Mouse (Mus musculus): Measurements from ENCODE around the gene Tspan3. TPM values are rescaled to one million over a fixed set of nuclear protein-coding genes. Genes with fewer than 3 reads are reported as not detected.

Tspan3 gene
- polyA plus RNA-seq, 1 experiment from 2014 or later = 552 TPM

- H3K4me2 ChIP-seq (replicated peaks) = no peak overlapping the region
- no peaks in the 10 kb centered on the region for H3K9me3 ChIP-seq
- no peak overlapping the region for H3K4me3 ChIP-seq
- no peak for ATAC-seq (replicated peaks)
- H3K27ac ChIP-seq (replicated peaks) = peak overlapping the region; percentile 62
- no peaks in the 10 kb centered on the region for H3K36me3 ChIP-seq
- no peak overlapping the region for H3K9ac ChIP-seq (replicated peaks)
- no peaks in the 10 kb centered on the region for H3K27me3 ChIP-seq
- 67% methylated on average over 4 of the region's 4 CpGs for WGBS
- peaks cover 32% of the 10 kb centered on the region for H3K4me1 ChIP-seq
Measured at GRCm38 (mm10) chr9:56152482-56153007, 12.7 kb downstream of the Tspan3 start.

GRCm38 (mm10) chr9:56151745-56152481 is 13.4 kb downstream of the Tspan3 start:
- peak overlapping the region; percentile 62 for H3K27ac ChIP-seq (replicated peaks)
- H3K4me1 ChIP-seq = peaks cover 27% of the 10 kb centered on the region
- H3K4me2 ChIP-seq (replicated peaks) = no peak overlapping the region
- no peaks in the 10 kb centered on the region for H3K9me3 ChIP-seq
- H3K36me3 ChIP-seq = peaks cover under 1% of the 10 kb centered on the region
- no peak overlapping the region for H3K9ac ChIP-seq (replicated peaks)
- WGBS = 25% methylated on average over 7 of the region's 7 CpGs
- no peaks in the 10 kb centered on the region for H3K27me3 ChIP-seq
- H3K4me3 ChIP-seq = no peak overlapping the region
- 0 out of 2 replicates have a peak, but pooled peaks have one; percentile 29 for ATAC-seq (replicated peaks)

- ATAC-seq (replicated peaks) = no peak
- 95% methylated on average over 16 of the region's 16 CpGs for WGBS
- H3K9me3 ChIP-seq = no peaks in the 10 kb centered on the region
- no peak overlapping the region for H3K4me2 ChIP-seq (replicated peaks)
- H3K4me1 ChIP-seq = 0 out of 2 replicates have a peak, but pooled peaks cover 2% of the 10 kb centered on the region
- H3K27me3 ChIP-seq = no peaks in the 10 kb centered on the region
- no peak overlapping the region for H3K4me3 ChIP-seq
- H3K9ac ChIP-seq (replicated peaks) = no peak overlapping the region
- H3K36me3 ChIP-seq = peaks cover 45% of the 10 kb centered on the region
- no peak overlapping the region for H3K27ac ChIP-seq (replicated peaks)
Measured at GRCm38 (mm10) chr9:56146326-56146923, 18.9 kb downstream of the Tspan3 start.

- Histone ChIP-seq H3K9ac (replicated peaks) (no peak overlapping the region), H3K36me3 (peaks cover 50% of the 10 kb centered on the region), H3K27ac (replicated peaks) (no peak overlapping the region), H3K27me3 (no peaks in the 10 kb centered on the region), H3K4me2 (replicated peaks) (no peak overlapping the region), H3K4me1 (0 out of 2 replicates have a peak, but pooled peaks cover under 1% of the 10 kb centered on the region), H3K9me3 (no peaks in the 10 kb centered on the region), H3K4me3 (no peak overlapping the region)
- 96% methylated on average over 7 of the region's 7 CpGs for WGBS
- ATAC-seq (replicated peaks) = no peak
Measured at GRCm38 (mm10) chr9:56144366-56145003, 20.8 kb downstream of the Tspan3 start.

GRCm38 (mm10) chr9:56141776-56142175 is 23.5 kb downstream of the Tspan3 start:
- peaks cover 59% of the 10 kb centered on the region for H3K36me3 ChIP-seq
- 89% methylated on average over 9 of the region's 9 CpGs for whole genome bisulfite sequencing
- ATAC-seq (replicated peaks) = no peak
- no peak overlapping the region for H3K4me3 ChIP-seq
- no peak overlapping the region for H3K4me2 ChIP-seq (replicated peaks)
- no peaks in the 10 kb centered on the region for H3K9me3 ChIP-seq
- H3K4me1 ChIP-seq = no peaks in the 10 kb centered on the region
- no peak overlapping the region for H3K9ac ChIP-seq (replicated peaks)
- H3K27me3 ChIP-seq = no peaks in the 10 kb centered on the region
- H3K27ac ChIP-seq (replicated peaks) = no peak overlapping the region

- H3K27ac ChIP-seq (replicated peaks) = no peak overlapping the region
- H3K9me3 ChIP-seq = no peaks in the 10 kb centered on the region
- 0 out of 2 replicates have a peak, but pooled peaks cover 7% of the 10 kb centered on the region for H3K4me1 ChIP-seq
- no peaks in the 10 kb centered on the region for H3K27me3 ChIP-seq
- H3K4me3 ChIP-seq = no peak overlapping the region
- peaks cover 59% of the 10 kb centered on the region for H3K36me3 ChIP-seq
- no peak overlapping the region for H3K4me2 ChIP-seq (replicated peaks)
- ATAC-seq (replicated peaks) = no peak
- 75% methylated on average over 4 of the region's 4 CpGs for WGBS
- no peak overlapping the region for H3K9ac ChIP-seq (replicated peaks)
Measured at GRCm38 (mm10) chr9:56135590-56136197, 29.6 kb downstream of the Tspan3 start.

GRCm38 (mm10) chr9:56134614-56135013 is 30.7 kb downstream of the Tspan3 start:
- Histone ChIP-seq H3K4me1 (0 out of 2 replicates have a peak, but pooled peaks cover 7% of the 10 kb centered on the region), H3K4me3 (no peak overlapping the region), H3K9me3 (no peaks in the 10 kb centered on the region), H3K27ac (replicated peaks) (no peak overlapping the region), H3K9ac (replicated peaks) (no peak overlapping the region), H3K4me2 (replicated peaks) (no peak overlapping the region), H3K27me3 (no peaks in the 10 kb centered on the region), H3K36me3 (peaks cover 70% of the 10 kb centered on the region)
- WGBS = 84% methylated on average over 4 of the region's 4 CpGs
- ATAC-seq (replicated peaks) = no peak

GRCm38 (mm10) chr9:56133970-56134369 is 31.3 kb downstream of the Tspan3 start:
- no peak for ATAC-seq (replicated peaks)
- Histone ChIP-seq H3K27ac (replicated peaks) (no peak overlapping the region), H3K36me3 (peaks cover 68% of the 10 kb centered on the region)

GRCm38 (mm10) chr9:56131813-56132525 is 33.3 kb downstream of the Tspan3 start:
- no peaks in the 10 kb centered on the region for H3K27me3 ChIP-seq
- no peak overlapping the region for H3K9ac ChIP-seq (replicated peaks)
- H3K9me3 ChIP-seq = no peaks in the 10 kb centered on the region
- 0 out of 2 replicates have a peak, but pooled peaks cover 7% of the 10 kb centered on the region for H3K4me1 ChIP-seq
- no peak overlapping the region for H3K4me2 ChIP-seq (replicated peaks)
- H3K36me3 ChIP-seq = peaks cover 68% of the 10 kb centered on the region
- H3K4me3 ChIP-seq = no peak overlapping the region
- WGBS = 82% methylated on average over 10 of the region's 10 CpGs
- H3K27ac ChIP-seq (replicated peaks) = no peak overlapping the region
- ATAC-seq (replicated peaks) = no peak

More at GRCm38 (mm10) chr9:56133970-56134369, 31.3 kb downstream of the Tspan3 start:
- H3K27me3 ChIP-seq = no peaks in the 10 kb centered on the region
- 84% methylated on average over 5 of the region's 5 CpGs for WGBS
- H3K4me2 ChIP-seq (replicated peaks) = no peak overlapping the region
- 0 out of 2 replicates have a peak, but pooled peaks cover 7% of the 10 kb centered on the region for H3K4me1 ChIP-seq
- no peak overlapping the region for H3K4me3 ChIP-seq
- no peaks in the 10 kb centered on the region for H3K9me3 ChIP-seq
- H3K9ac ChIP-seq (replicated peaks) = no peak overlapping the region

GRCm38 (mm10) chr9:56130536-56130935 is 34.7 kb downstream of the Tspan3 start:
- no peak for ATAC-seq (replicated peaks)
- no peak overlapping the region for H3K27ac ChIP-seq (replicated peaks)
- no peak overlapping the region for H3K4me2 ChIP-seq (replicated peaks)
- H3K9me3 ChIP-seq = no peaks in the 10 kb centered on the region
- H3K4me1 ChIP-seq = no peaks in the 10 kb centered on the region
- 73% methylated on average over 4 of the region's 4 CpGs for WGBS
- no peak overlapping the region for H3K4me3 ChIP-seq
- no peak overlapping the region for H3K9ac ChIP-seq (replicated peaks)
- peaks cover 57% of the 10 kb centered on the region for H3K36me3 ChIP-seq
- no peaks in the 10 kb centered on the region for H3K27me3 ChIP-seq

GRCm38 (mm10) chr9:56129951-56130350 is 35.3 kb downstream of the Tspan3 start:
- Histone ChIP-seq H3K9ac (replicated peaks) (no peak overlapping the region), H3K4me3 (no peak overlapping the region), H3K4me1 (no peaks in the 10 kb centered on the region), H3K27me3 (no peaks in the 10 kb centered on the region), H3K4me2 (replicated peaks) (no peak overlapping the region), H3K9me3 (no peaks in the 10 kb centered on the region), H3K36me3 (peaks cover 51% of the 10 kb centered on the region), H3K27ac (replicated peaks) (no peak overlapping the region)
- ATAC-seq (replicated peaks) = no peak
- 94% methylated on average over 3 of the region's 3 CpGs for WGBS

Data from forebrain, embryonic 15.5 days (tissue).